Mouse (Mus musculus) 416B (cell line): ENCODE data around the gene Gm13289.
"Not testable (repeated sequence)": the region's sequence is repeated elsewhere in the genome, so short reads cannot be mapped to it uniquely, and the experiment has no call there.

Experiments used
- DNase-seq: peaks from one replicate; pipeline ENCODE4 v3.0.0; 2011; ENCODE audit warnings: low read depth

The Gm13289 gene

DNA sequence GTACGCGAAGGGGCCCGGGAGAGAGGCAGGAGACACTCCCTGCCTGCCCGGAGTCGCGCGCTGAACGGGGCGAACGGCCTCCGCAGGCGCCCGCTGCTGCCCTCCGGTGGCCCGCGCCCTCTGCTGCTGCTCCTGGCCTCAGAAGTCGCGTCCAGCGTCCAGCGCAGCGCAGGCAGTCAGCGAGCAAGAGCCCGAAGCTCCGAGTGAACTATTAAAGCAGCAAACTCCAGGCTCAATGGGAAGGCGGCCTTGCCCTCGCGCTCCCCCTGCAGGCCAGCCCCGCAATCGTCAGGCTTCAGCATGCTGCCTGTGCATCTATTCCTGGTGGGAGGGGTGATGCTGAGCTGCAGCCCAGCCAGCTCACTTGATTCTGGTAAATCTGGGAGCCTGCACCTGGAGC, at the start of gene Gm13289:
Gene Gm13289, plus strand, starts transcription at position 301 of the 400 bp plus-strand sequence.
- not testable (repeated sequence) for DNase-seq

DNA sequence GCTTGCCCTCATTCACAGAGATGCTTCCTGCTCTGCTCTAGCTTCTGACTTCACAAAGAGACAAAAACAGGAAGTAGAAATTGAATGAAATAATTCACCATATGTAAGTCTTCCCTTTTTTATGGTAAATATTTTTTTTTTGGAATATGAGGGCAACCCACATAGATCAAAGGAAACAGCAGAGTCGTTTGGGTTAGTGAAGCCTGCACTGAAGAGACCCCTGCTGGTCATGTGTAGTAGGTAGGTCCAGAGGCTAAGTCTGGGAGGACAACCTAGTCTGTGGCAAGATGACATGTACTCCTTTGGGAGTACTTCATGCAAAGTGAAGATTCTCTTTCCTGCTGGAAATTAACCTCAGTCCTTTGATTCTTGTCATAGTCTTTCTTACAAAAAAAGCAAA, 49.4 kb upstream of the Gm13289 start:
- DNase-seq: peak; percentile 82

DNA sequence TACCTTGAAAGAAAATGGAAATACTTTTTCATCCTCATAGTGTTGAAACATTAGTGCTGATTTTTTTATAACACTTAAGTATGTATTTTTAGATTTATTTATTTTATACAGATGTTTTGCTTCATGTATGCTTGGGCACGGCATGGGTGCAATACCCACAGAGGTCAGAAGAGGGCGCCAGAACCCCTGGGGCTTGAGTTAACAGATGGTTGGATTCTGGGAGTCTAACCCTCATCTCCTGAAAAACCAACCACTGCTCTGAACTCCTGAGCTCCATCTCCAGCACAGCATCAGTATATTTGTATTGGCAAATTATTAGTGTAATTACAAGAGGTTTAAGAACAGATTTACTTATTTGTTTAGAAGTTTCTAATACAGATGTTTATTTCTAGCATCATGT, 38.2 kb upstream of the Gm13289 start:
- DNase-seq: peak; percentile 76

DNA sequence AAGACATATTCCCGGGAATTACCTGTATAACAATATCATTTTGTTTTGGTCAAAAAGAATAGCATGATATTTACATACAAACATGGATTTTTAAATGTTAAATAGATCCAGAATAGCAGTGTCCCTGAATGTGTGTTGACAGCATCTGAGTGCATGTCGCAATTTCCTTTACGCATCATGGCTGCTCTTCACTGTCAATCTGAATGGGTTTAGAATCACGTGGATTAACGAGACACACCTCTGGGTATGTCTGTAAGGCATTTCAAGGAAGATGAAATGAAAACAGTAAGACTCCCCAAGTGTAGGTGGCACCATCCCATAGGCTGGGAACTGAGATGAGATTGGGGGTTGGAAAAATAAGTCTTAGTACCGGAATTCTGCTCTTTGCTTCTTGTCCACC, 37.7 kb upstream of the Gm13289 start:
- peak; percentile 65 for DNase-seq

DNA sequence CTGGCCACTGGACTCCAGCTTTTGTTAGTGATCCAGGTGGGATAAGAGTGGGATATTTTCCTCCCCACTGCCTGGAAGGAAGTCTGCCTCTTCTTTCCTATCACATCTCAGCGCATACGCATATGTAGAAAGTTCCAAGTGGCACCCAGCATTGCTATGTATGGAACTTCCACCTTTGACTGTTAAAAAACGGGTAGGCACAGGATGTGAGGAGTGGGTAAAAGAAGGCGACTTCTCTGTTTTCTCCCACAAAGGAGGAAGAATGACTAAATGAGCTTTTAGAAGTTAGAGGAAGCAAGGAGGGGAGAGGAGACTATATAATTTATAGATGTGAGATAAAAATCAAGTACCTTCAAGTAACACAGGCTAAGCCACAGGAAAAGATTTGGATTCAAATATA, 35.3 kb upstream of the Gm13289 start:
- DNase-seq: no peak

DNA sequence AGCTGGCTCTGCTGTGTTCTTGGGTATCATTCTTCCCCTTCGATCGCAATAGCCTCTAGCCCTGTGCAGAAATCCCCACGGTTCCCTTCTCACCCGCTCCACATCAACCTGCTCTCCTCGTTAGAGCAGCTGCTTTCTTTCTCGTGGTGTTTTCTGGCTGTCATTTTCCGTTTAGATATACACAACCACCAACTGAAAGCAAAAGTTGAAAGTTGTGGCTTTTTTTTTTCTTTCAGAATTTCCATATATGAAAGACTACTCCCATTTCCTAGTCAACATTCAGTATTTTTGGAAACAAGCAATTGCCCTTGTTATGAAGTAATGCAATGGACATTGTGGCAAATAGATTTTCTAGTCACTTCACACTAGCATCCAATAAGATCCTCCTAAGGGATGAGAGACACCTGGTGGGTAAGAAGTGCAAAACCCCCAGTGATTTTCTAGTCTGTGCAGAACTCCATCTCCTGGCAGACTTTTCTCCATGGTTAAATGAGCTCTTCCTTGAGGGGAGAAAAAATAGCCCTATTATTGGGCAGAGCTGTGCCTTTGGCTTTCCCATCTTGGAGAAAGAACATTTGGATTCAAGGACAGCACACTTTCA, 33.9 kb upstream of the Gm13289 start:
- peak; percentile 52 for DNase-seq

DNA sequence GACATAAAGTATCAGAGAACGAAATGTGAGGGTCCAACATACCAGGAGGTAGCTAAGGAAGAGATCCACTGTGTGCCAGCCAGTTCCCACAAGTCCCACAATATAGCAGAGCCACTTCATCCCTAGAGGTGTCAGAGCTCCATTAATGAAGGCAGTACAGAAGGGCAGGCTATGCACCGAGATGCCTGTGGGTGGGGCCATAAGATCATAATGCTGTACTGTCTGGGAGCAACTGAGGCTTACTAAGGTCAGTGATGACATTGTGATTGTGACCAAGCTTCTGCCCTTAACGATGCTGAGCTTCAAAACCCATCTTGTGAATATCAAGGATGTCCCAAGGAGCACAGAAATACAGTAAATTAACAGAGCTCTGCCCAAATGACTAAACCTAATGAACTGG, 32.5 kb upstream of the Gm13289 start:
- peak; percentile 57 for DNase-seq

DNA sequence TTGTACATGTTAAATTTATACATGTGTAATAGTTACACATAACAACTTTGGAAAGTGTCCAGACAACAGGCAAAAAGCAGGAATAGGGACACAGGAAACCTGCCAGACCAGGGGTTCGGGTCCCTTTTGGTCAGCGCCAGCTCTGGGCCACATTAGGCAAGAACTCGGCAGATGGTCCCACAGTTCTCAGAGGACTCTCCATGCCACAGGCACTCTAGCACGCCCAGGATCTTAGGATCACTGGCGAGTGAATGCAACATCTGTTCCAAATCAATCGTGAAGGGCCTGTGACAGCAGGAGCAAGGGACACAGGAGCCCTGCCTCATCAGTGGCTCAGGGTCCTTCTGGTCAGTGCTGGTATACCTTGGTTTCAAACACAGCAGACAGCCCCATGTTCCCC, 26.8 kb upstream of the Gm13289 start:
- no peak for DNase-seq

DNA sequence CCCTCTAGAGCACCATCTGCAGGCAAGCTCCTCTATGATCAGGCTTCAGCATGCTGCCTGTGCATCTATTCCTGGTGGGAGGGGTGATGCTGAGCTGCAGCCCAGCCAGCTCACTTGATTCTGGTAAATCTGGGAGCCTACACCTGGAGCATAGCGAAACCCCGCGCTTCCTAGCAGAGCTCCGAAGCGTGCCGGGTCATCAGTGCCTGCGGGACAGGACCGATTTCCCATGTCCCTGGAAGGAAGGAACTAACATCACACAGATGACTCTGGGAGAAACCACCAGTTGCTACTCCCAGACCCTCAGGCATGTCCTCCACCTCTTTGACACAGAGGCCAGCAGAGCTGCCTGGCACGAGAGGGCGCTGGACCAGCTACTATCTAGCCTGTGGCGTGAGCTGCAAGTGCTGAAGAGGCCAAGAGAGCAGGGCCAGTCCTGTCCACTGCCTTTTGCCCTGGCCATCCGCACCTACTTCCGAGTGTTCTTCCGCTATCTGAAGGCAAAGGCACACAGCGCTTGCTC, 21.8 kb upstream of the Gm13289 start, which contains the start of gene Gm13271:
Gene Gm13271, plus strand, starts transcription at position 51 of the 523 bp plus-strand sequence.
- not testable (repeated sequence) for DNase-seq

GRCm38 (mm10) chr4:88756581-88757513, 19.9 kb upstream of the Gm13289 start:
- DNase-seq: peak; percentile 55

- DNase-seq: peak; percentile 89
These were observed 19.1 kb upstream of the Gm13289 start for GRCm38 (mm10) chr4:88757628-88758031.

DNA sequence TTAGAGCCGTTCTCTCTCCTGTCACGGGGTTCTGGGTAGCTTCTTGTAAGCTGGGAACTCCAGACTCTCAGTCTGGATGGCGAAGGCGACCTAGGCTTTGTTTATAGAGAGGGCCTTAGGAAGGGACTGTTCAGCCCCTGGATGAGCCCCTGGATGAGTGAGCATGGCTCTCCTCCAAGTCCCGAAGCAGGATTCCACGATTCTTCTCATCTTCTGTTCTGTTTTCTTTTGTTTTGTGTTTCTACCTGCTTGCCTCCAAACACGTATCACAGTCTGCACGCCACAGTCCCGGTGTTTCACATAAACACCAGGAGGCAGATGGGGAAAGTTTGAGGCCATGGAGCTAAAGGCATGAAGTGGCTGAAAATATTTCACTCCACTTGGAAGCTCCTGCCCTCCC, 18.0 kb upstream of the Gm13289 start:
- DNase-seq: not testable (repeated sequence)

DNA sequence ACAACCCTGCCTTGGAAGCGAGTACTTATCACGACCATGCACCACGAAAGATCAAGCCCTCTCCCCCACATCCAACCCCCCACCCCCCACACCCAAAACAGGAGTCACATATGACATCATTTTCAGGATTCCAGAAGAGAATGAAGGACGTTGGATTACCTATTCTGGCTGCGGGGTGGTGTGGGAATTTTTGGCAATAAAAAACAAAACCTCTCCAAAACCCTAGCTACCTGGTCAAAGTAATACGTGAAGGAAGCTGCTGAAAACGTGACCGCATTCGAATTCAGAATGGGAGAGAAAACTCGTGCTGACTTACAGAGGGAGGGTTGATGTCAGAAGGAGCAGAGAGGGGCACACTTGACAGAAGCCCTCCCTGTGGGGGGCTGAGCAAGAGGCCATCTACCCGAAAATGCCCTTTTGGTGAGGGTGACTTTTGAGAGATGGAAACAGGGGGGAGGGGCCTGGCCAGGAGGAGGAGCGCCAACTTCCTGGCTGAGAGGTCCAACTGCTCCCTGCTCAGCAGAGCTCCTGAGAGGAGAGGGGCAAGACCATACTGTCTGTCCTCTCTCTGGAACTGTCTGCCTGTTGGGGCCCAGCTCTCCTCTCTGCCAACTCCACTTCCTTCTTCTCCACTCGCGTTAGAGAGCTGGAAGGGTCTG, 17.0 kb upstream of the Gm13289 start, which contains the start of gene Gm13283:
Gene Gm13283, plus strand, starts transcription at position 510 of the 659 bp plus-strand sequence.
- DNase-seq: peak; percentile 67

DNA sequence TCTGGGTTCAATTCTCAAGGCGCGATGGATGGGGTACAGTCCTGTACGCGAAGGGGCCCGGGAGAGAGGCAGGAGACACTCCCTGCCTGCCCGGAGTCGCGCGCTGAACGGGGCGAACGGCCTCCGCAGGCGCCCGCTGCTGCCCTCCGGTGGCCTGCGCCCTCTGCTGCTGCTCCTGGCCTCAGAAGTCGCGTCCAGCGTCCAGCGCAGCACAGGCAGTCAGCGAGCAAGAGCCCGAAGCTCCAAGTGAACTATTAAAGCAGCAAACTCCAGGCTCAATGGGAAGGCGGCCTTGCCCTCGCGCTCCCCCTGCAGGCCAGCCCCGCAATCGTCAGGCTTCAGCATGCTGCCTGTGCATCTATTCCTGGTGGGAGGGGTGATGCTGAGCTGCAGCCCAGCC, 16.3 kb upstream of the Gm13289 start:
- peak; percentile 88 for DNase-seq

DNA sequence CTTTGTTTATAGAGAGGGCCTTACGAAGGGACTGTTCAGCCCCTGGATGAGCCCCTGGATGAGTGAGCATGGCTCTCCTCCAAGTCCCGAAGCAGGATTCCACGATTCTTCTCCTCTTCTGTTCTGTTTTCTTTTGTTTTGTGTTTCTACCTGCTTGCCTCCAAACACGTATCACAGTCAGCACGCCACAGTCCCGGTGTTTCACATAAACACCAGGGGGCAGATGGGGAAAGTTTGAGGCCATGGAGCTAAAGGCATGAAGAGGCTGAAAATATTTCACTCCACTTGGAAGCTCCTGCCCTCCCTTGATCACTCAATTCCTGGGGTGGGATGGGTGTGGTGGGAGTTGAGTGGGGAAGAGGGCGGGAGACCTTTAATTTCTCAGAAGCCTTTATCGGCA, 14.9 kb upstream of the Gm13289 start:
- not testable (repeated sequence) for DNase-seq

DNA sequence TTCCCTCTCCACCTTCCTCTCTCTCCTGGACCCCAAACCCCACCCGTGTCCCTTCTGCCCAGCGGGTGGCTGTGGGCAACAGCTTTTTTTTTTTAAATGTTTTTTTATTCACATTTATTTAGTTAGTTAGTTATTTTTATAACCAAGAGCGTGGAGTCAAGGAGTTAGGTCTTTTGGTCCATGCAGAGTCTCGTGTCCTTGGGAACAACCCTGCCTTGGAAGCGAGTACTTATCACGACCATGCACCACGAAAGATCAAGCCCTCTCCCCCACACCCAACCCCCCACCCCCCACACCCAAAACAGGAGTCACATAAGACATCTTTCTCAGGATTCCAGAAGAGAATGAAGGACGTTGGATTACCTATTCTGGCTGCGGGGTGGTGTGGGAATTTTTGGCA, 14.4 kb upstream of the Gm13289 start:
- DNase-seq: not testable (repeated sequence)

DNA sequence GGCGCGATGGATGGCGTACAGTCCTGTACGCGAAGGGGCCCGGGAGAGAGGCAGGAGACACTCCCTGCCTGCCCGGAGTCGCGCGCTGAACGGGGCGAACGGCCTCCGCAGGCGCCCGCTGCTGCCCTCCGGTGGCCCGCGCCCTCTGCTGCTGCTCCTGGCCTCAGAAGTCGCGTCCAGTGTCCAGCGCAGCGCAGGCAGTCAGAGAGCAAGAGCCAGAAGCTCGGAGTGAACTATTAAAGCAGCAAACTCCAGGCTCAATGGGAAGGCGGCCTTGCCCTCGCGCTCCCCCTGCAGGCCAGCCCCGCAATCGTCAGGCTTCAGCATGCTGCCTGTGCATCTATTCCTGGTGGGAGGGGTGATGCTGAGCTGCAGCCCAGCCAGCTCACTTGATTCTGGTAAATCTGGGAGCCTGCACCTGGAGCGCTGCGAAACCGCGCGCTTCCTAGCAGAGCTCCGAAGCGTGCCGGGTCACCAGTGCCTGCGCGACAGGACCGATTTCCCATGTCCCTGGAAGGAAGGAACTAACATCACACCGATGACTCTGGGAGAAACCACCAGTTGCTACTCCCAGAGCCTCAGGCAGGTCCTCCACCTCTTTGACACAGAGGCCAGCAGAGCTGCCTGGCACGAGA, 13.2 kb upstream of the Gm13289 start:
- peak; percentile 88 for DNase-seq

DNA sequence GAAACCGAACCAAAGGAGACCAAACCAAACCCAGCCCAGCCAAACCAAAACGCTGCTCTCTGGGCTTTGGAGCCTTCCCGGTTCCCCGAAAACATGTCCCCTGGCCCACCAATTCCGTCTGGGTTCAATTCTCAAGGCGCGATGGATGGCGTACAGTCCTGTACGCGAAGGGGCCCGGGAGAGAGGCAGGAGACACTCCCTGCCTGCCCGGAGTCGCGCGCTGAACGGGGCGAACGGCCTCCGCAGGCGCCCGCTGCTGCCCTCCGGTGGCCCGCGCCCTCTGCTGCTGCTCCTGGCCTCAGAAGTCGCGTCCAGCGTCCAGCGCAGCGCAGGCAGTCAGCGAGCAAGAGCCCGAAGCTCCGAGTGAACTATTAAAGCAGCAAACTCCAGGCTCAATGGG, 3.2 kb upstream of the Gm13289 start, which contains the start of gene Gm13290:
Gene Gm13290, plus strand, starts transcription at position 301 of the 400 bp plus-strand sequence.
- not testable (repeated sequence) for DNase-seq

DNA sequence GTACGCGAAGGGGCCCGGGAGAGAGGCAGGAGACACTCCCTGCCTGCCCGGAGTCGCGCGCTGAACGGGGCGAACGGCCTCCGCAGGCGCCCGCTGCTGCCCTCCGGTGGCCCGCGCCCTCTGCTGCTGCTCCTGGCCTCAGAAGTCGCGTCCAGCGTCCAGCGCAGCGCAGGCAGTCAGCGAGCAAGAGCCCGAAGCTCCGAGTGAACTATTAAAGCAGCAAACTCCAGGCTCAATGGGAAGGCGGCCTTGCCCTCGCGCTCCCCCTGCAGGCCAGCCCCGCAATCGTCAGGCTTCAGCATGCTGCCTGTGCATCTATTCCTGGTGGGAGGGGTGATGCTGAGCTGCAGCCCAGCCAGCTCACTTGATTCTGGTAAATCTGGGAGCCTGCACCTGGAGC, 2.8 kb downstream of the Gm13289 start, which contains the start of gene Gm13272:
Gene Gm13272, plus strand, starts transcription at position 301 of the 400 bp plus-strand sequence.
- DNase-seq: not testable (repeated sequence)

DNA sequence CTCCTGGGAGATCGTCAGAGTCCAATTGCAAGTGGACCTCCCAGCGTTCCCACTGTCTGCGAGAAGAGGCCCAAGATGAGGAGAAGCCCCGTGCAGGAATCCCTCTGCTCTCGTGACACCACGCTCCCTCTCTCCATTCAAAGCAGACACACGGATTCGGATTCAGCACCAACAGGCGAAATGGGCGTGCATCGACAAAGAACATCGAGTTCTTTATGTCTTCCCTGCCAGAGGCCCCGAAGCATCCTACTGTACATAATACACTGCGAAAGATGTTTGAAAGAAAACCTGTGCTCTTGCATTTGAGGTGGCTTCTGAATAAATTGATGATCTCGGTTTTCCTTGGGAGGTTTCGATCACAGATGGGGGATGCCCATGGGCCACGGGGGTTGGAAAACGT, 3.6 kb downstream of the Gm13289 start:
- not testable (repeated sequence) for DNase-seq

GRCm38 (mm10) chr4:88781831-88782230, 5.1 kb downstream of the Gm13289 start, which contains the start of gene Ifnz:
Gene Ifnz (plus strand): TSS chr4:88782131.
- not testable (repeated sequence) for DNase-seq
